Mouse (Mus musculus) CD8-positive naive resting alpha-beta T cell, adult 2 months (primary cell): Measurements from ENCODE around the gene Cox4i2.

Experiments used
- DNase-seq, 2 experiments: peaks; one replicate each; pipeline ENCODE4 v3.0.0; 2022; ENCODE audit warnings: low read depth in 2 of 2, low spot score in 2 of 2

Cox4i2 gene

GRCm38 (mm10) chr2:152767618-152768271 is 13.8 kb downstream of the Cox4i2 start:
- DNase-seq, result peak; percentile 41 to 54

GRCm38 (mm10) chr2:152769677-152770076 is 15.7 kb downstream of the Cox4i2 start:
- DNase-seq, result no peak

GRCm38 (mm10) chr2:152771571-152771970 is 17.6 kb downstream of the Cox4i2 start:
- DNase-seq, result no peak

GRCm38 (mm10) chr2:152772231-152772630 is 18.3 kb downstream of the Cox4i2 start:
- DNase-seq, result no peak

- peak; percentile 48 to 67 for DNase-seq
Observed at GRCm38 (mm10) chr2:152775357-152775756, 21.4 kb downstream of the Cox4i2 start.

DNA sequence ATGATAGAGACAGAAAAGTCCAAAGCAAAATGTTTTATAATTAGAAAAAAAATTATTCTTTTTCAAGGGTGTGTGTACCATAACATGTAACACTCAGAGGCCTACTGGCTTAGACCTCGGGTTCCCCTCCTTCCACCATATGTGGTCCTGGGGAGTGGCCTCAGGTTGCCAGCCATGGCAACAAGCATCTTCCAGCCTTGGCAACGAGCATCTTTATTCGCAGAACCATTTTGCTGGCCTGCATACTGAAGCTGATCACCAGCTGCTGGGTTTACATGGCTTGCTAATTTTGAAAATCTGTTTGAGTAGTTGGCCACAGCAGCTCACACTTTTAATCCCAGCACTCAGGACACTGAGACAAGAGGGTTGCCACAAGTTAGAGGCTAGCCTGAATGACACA is 22.0 kb downstream of the Cox4i2 start:
- DNase-seq, result no peak

DNA sequence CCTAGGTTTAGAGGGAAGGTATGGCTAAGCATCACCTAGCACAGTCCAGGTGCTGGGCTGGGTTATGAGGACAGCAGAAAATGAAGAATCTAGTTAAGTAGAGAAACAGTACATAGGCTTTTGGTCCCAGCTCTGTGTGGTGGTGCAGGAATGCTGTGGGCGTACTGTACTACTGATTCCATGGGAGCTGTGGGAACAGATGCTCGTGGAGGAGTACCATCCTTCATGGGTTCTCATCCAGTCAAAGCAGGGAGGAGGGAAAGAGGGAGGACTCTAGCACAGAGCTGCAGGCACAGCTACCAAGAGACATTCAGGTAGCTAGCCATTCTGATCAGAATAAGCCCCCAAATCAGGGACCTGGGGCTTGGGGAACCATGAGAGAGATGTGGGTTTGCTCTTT is 22.5 kb downstream of the Cox4i2 start:
- no peak for DNase-seq

DNA sequence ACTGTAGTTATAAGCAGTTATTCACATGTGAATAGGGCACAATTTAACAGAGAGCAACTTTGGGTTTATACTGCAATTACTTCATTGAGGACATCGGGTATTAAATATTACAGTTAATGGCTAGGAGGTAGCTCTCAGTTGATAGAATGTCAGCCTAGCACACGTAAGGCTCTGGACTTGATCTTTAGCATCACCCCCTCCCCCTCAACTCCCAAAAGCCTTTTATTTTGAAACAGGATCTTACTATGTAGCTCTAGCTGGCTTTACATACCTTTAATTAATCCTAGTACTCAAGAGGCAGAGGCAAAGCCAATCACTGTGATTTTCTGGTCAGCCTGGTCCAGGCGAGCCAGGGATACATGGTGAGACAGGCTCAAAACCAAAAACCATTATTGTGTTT is 23.1 kb downstream of the Cox4i2 start:
- DNase-seq, result no peak

DNA sequence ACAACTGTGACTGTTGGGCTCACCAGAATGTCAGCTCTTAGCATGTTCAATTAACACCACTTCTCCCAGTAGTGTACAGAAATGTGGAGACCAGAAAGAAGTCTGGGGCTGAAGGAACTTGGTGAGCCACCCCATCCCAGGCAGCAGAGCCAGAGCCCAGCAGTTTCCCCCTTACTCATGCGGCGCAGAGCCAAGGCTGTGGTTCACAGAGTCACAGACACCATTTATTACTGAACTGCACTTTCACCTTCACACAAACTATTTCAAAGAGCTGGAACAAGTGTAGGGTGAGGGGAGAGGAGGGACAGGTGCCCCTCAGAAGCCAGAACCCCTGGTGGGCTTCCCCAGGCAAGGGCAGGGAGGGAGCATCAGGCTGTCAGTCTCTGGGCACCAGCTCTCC is 26.5 kb downstream of the Cox4i2 start:
- DNase-seq, result no peak

DNA sequence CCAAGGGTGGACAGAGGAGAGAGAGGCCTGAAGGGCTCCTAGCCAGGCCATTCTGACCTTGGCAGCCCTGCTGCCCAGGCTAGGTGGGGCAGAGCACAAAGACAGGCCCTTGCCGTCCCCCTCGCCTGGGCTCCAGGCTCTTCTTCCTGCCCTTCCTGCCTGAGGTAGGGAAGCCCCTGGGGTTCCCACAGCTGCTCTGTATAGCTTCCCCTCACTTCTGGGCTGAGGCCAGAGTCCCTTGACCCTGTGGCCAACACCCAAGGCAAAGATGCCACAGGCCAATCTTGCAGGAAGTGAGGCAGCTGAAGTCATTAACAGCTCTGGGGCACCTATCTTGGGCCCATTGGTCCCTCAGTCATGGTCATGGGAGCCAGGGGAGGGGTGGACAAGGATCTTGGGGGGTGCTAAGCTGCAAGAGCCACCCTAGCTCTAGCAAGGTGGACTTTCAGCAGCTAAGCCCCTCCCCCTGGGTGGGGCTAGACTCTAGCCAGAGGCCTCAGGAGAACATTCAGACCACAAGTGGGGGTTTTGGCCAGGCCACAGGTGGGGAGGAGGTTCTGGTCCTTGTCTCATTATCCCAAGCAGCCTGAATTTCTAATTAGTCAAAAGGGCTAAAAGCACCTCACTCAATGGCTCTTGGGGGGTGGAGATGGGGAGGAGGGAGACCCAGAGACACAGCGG is 27.2 kb downstream of the Cox4i2 start:
- DNase-seq, result no peak

GRCm38 (mm10) chr2:152782656-152783055 is 28.7 kb downstream of the Cox4i2 start:
- DNase-seq, result no peak

DNA sequence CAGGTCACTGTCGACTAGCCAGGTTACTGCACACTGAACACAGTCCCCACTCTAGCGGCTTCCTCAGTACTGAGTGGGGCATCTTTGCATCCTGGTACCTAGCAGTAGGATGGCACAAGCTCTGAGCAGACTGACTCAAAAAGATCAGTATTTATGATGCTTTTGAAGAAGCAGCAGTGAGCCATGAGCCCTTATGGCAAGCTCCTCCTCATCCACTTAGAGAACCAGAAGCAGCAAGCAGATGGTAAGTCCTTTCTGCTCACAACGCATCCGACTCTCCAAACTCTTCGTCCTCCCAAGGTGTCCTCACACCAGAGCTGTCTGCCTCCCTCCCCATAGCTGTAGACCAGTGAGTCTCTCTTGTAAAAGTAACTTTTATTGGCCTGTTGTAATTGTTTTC is 29.3 kb downstream of the Cox4i2 start:
- no peak for DNase-seq

- DNase-seq, result no peak
Observed at GRCm38 (mm10) chr2:152784640-152785039, 30.7 kb downstream of the Cox4i2 start.

DNA sequence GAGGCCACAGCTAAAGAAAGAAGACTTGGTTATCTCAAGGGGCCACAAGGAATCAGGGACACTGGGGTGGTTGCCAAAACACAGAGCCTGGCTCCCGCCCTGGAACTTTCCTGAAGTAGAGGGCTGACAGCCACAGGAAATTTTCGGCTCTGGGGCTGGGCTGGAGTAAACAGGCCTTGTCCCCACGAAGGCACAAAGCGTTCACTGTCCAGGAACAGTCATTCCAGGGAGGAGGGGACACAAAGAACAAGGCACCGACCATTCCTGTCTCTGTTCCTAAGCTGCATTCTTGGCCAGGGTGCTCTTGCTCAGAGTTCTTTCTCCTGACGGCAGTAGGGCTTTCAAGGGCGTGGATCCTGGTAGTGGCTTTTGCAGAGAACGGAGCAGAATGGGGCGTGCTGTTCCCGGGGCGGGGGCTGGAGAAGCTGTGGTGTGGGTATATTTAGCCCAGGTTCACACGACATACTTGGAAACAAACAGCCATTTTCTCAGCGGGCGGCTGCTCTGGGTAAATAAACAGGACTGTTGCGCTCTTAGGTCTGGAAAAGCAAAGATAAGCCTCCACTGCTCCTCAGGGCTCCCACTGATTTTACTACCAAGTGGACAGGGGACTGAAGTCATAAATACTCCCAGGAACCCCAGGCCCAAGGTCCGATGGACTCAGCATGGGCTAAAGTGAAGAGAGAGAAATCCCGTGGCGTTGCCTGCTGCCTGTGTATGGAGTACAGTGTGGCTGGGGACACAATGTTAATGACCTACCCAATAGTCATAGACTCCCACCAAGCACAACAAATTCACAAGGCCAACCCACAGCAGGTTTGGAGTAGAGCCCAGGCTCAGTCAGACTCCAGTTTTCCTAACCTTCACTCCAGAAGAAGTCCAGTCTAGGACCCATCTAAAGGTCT is 31.7 kb downstream of the Cox4i2 start:
- no peak for DNase-seq

DNA sequence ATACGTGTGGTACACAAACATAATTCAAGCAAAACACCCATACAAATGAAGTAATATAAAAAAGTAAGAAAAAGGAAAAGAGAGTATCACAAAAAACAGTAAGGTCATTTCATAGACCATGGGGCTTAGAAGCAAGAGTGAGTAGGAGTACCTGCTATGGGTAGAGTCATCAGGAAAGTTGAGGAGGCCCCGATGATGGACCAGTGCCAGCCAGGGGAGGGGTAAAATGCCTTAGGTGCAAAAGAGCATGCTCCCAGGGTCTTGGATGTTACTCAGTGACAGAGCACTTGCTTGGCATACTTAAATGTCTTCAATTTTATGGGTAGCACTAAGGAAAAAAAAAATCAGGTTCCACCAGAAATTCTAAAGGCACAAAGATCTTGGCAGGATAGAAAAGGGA is 33.2 kb downstream of the Cox4i2 start:
- no peak for DNase-seq

DNA sequence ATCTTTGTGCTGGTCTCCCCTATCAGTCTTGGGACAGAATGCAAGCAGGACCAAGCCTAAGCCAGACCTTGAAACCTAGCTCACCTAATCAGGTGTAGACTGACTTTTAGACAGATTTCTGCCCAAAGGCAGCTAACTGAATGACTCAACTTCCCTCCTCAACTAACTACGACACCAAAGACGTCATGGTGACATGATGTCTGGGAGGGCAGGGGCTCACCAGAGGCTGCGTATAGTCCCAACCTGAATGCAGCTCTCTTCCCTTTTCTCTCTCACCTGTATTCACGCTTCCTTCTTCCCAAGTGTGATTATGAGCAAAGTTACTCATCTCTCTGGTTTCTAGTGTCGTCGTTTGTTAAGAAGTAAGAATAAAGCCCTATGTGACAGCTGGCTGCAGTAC is 33.6 kb downstream of the Cox4i2 start:
- DNase-seq, result no peak

GRCm38 (mm10) chr2:152788892-152789421 is 35.0 kb downstream of the Cox4i2 start:
- no peak for DNase-seq

- peak; percentile 28 to 41 for DNase-seq
Observed at GRCm38 (mm10) chr2:152789591-152789999, 35.6 kb downstream of the Cox4i2 start.

DNA sequence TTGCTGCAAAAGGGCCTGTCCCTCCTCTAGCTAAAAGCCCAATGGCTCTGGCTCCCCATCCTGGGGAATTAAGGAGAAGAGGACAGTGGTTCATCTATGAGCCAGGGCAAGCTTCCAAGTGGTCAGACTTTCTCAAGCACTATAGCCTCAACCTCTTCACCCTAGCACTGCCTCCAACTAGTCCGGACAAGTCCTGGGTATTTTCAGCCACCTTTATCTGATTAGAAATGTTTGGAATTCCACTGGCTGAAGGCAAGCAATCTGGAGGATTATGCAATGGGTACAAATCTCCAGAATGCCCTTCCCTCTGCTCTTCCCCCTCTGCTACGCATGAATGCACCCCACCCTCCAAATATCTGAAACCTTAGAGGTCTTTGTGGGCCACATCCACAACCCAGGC is 38.5 kb downstream of the Cox4i2 start:
- DNase-seq, result no peak

DNA sequence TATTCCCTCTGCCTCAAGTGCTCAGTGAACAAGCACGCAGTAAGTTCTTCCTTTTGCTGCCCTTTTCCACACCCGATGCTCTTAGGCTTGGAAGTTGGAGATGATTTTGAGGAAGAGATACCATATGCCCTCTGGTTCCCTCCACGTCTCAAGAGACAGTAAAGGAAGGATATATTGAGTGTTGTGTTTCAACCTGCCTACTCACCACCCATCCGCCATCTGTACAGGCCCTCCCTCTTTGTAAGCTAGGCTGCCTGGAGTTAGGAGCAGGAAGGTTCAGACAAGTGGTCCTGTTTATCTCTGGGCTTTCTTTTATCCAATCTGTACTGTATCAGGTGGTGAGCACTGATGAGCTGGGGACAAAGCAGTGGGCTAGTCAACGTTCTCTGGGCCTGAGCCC is 39.4 kb downstream of the Cox4i2 start:
- DNase-seq, result no peak

DNA sequence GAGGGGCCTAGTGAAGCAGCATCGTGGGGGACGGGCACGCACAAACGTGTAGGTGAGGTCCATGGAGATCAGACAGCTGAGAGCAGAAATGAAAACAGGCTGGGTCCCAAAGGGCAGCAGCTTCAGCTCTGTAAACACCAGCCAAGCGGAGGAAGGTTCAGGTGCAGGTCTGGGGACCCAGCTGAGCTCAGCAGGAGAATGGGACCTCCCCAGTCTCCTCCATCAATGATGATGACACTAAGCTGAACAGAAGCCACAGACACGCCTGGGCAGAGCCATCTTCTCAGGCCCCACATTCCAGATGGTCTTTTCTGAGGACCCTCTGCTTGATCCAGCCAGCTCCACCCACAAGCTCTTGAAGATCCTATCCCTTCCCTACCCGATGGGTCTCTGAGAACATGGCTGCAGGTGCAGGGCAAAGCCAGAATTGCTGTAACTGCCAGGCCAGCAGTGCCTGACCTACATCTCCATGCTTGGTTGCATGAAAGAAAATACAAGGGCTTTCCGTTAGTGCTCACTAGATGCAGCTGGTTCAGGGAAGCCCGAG is 40.4 kb downstream of the Cox4i2 start:
- DNase-seq, result no peak
